Mouse (Mus musculus): ENCODE measurements at regions not wholly inside any gene's neighbourhood (a gene's known extent, or its start where the extent isn't known, plus 50 kb on each side); places are given as distances from the start of the nearest gene placed in this dataset.

DNA sequence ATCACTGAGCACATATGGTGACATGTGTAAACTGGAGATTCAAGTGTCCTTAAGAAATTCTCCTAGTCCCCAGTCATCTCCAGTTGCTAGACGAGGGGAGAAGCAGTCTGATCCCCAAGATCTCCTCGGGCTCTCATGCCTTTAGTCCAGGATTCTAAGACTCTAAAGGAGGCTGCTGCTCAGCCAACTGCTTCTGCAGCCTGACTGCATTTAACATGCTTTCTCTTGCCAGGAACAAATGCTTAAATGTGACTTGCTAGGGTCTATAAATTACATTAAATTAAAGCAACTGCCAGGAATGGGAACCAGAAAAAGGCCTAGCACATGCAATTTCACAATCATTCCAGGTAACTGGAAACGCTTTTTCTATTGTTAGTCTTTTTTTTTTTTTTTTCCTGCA lies 599.8 kb upstream of the Gcfc2 start:
- Histone ChIP-seq H3K36me3 (ENCODE audit: control insufficient read depth, insufficient read depth, low read length) (no peaks in the 10 kb centered on the region), H3K27ac (replicated peaks; ENCODE audit: low read depth, low read length) (no peak overlapping the region), H3K4me3 (replicated peaks; ENCODE audit: low read depth, low read length) (no peak overlapping the region), H3K4me1 (ENCODE audit: control insufficient read depth, insufficient read depth, low read length) (no peaks in the 10 kb centered on the region), H3K9ac (replicated peaks; ENCODE audit: low read length) (no peak overlapping the region), H3K27me3 (ENCODE audit: control insufficient read depth, insufficient read depth, low read length) (no peaks in the 10 kb centered on the region), H3K9me3 (ENCODE audit: control insufficient read depth, low read length) (no peaks in the 10 kb centered on the region), H3K4me2 (ENCODE audit: low read length) (no peak overlapping the region)
- ATAC-seq (ENCODE audit: low FRiP score, low TSS enrichment) (no peak), DNase-seq (no peak)
- WGBS: 83% methylated on average over 3 of the region's 3 CpGs

DNA sequence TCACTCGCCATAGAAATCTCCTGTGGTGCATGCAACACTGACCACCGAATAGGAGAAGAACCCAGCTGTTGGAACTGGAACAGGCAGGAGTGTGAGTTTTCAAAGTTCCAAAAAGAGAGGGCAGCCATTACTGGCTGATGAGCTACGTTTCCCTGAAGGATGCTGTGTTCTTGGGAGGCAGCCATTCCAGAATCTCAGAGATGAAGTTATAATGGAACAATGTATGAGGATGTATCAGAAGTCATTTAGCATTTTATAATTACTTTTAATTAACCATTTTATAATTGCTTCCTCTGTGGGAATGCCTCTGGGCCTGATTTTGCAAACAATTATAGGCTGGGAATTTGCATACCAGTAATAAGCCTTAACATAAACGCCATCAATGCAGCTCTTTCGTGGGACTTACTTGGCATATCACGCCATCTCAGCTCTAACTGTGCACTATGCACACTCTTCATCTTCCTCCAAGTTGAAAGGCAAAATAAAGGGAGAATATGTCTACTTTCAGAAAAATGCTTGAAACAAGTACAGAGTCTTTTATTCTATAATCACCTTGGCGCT lies 559.4 kb upstream of the Gcfc2 start:
- Histone ChIP-seq H3K4me3 (replicated peaks; ENCODE audit: low read depth, low read length) (no peak overlapping the region), H3K36me3 (ENCODE audit: control insufficient read depth, insufficient read depth, low read length) (no peaks in the 10 kb centered on the region), H3K9me3 (ENCODE audit: control insufficient read depth, low read length) (no peaks in the 10 kb centered on the region), H3K9ac (replicated peaks; ENCODE audit: low read length) (no peak overlapping the region), H3K4me1 (ENCODE audit: control insufficient read depth, insufficient read depth, low read length) (no peaks in the 10 kb centered on the region), H3K4me2 (ENCODE audit: low read length) (no peak overlapping the region), H3K27me3 (ENCODE audit: control insufficient read depth, insufficient read depth, low read length) (no peaks in the 10 kb centered on the region), H3K27ac (replicated peaks; ENCODE audit: low read depth, low read length) (no peak overlapping the region)
- DNase-seq: peak; percentile 3
- no peak for ATAC-seq (ENCODE audit: low FRiP score, low TSS enrichment)
- WGBS: 75% methylated on average over 7 of the region's 7 CpGs

DNA sequence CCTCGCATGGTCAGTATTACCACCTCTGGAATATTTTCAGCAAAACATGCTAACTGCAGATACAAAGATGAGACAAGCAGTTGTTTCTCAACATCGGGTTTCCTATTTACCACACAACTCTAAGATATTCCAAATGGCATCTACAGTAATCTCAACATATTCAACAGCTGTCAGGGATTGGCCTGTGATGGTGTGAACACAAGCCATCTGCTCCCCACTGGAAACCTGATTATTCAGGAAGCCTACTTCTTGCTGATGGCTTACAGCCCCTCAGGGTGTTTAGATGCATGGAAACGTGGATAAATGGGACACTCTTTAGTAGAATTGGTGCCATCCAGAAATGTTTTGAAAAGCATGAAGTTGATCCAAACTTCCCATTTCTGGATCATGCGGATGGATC lies 535.0 kb upstream of the Gcfc2 start:
- Histone ChIP-seq H3K36me3 (ENCODE audit: control insufficient read depth, insufficient read depth, low read length) (no peaks in the 10 kb centered on the region), H3K27ac (replicated peaks; ENCODE audit: low read depth, low read length) (no peak overlapping the region), H3K27me3 (ENCODE audit: control insufficient read depth, insufficient read depth, low read length) (no peaks in the 10 kb centered on the region), H3K9ac (replicated peaks; ENCODE audit: low read length) (no peak overlapping the region), H3K4me3 (replicated peaks; ENCODE audit: low read depth, low read length) (no peak overlapping the region), H3K4me1 (ENCODE audit: control insufficient read depth, insufficient read depth, low read length) (no peaks in the 10 kb centered on the region), H3K4me2 (ENCODE audit: low read length) (no peak overlapping the region), H3K9me3 (ENCODE audit: control insufficient read depth, low read length) (no peaks in the 10 kb centered on the region)
- 82% methylated on average over 4 of the region's 4 CpGs for WGBS
- no peak for DNase-seq
- ATAC-seq (ENCODE audit: low FRiP score, low TSS enrichment): no peak

GRCm38 (mm10) chr6:81403122-81403521 lies 520.3 kb upstream of the Gcfc2 start:
- no peak overlapping the region for H3K4me3 ChIP-seq (replicated peaks; ENCODE audit: low read depth, low read length)
- no peak overlapping the region for H3K9ac ChIP-seq (replicated peaks; ENCODE audit: low read length)
- H3K9me3 ChIP-seq (ENCODE audit: control insufficient read depth, low read length): no peaks in the 10 kb centered on the region
- H3K27me3 ChIP-seq (ENCODE audit: control insufficient read depth, insufficient read depth, low read length): no peaks in the 10 kb centered on the region
- ATAC-seq (ENCODE audit: low FRiP score, low TSS enrichment) (no peak), DNase-seq (peak; percentile 12)
- H3K4me1 ChIP-seq (ENCODE audit: control insufficient read depth, insufficient read depth, low read length): no peaks in the 10 kb centered on the region
- H3K4me2 ChIP-seq (ENCODE audit: low read length): no peak overlapping the region
- no peak overlapping the region for H3K27ac ChIP-seq (replicated peaks; ENCODE audit: low read depth, low read length)
- H3K36me3 ChIP-seq (ENCODE audit: control insufficient read depth, insufficient read depth, low read length): no peaks in the 10 kb centered on the region

DNA sequence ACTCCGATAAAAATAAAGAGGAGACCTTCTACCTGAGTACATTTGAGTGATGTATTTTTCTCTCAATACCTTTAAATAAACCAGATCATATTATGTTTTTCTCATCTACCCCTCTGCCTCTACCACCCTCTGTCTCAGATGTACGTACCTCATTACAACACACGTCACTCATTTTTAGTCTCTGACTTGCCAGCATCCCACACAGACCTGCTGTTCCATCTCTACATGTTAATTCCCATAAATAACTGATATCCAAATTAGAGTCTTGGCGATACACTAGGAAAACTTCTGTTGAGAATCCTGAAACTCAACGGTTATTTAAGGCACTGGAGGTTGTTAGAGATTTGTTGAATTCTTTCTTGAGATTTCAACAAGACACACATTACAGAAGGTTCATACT lies 509.9 kb upstream of the Gcfc2 start:
- WGBS: 93% methylated on average over 5 of the region's 5 CpGs
- no peak for ATAC-seq (ENCODE audit: low FRiP score, low TSS enrichment)
- Histone ChIP-seq H3K27me3 (ENCODE audit: control insufficient read depth, insufficient read depth, low read length) (no peaks in the 10 kb centered on the region), H3K4me2 (ENCODE audit: low read length) (no peak overlapping the region), H3K9ac (replicated peaks; ENCODE audit: low read length) (no peak overlapping the region), H3K36me3 (ENCODE audit: control insufficient read depth, insufficient read depth, low read length) (no peaks in the 10 kb centered on the region), H3K4me3 (replicated peaks; ENCODE audit: low read depth, low read length) (no peak overlapping the region), H3K4me1 (ENCODE audit: control insufficient read depth, insufficient read depth, low read length) (no peaks in the 10 kb centered on the region), H3K27ac (replicated peaks; ENCODE audit: low read depth, low read length) (no peak overlapping the region), H3K9me3 (ENCODE audit: control insufficient read depth, low read length) (no peaks in the 10 kb centered on the region)
- no peak for DNase-seq

- 92% methylated on average over 6 of the region's 6 CpGs for WGBS
- Histone ChIP-seq H3K27me3 (ENCODE audit: control insufficient read depth, insufficient read depth, low read length) (no peaks in the 10 kb centered on the region), H3K4me2 (ENCODE audit: low read length) (no peak overlapping the region), H3K9me3 (ENCODE audit: control insufficient read depth, low read length) (no peaks in the 10 kb centered on the region), H3K27ac (replicated peaks; ENCODE audit: low read depth, low read length) (no peak overlapping the region), H3K4me1 (ENCODE audit: control insufficient read depth, insufficient read depth, low read length) (no peaks in the 10 kb centered on the region), H3K9ac (replicated peaks; ENCODE audit: low read length) (no peak overlapping the region), H3K36me3 (ENCODE audit: control insufficient read depth, insufficient read depth, low read length) (no peaks in the 10 kb centered on the region), H3K4me3 (replicated peaks; ENCODE audit: low read depth, low read length) (no peak overlapping the region)
- no peak for DNase-seq
- ATAC-seq (ENCODE audit: low FRiP score, low TSS enrichment): no peak
These were observed 488.7 kb upstream of the Gcfc2 start for GRCm38 (mm10) chr6:81434745-81435144.

DNA sequence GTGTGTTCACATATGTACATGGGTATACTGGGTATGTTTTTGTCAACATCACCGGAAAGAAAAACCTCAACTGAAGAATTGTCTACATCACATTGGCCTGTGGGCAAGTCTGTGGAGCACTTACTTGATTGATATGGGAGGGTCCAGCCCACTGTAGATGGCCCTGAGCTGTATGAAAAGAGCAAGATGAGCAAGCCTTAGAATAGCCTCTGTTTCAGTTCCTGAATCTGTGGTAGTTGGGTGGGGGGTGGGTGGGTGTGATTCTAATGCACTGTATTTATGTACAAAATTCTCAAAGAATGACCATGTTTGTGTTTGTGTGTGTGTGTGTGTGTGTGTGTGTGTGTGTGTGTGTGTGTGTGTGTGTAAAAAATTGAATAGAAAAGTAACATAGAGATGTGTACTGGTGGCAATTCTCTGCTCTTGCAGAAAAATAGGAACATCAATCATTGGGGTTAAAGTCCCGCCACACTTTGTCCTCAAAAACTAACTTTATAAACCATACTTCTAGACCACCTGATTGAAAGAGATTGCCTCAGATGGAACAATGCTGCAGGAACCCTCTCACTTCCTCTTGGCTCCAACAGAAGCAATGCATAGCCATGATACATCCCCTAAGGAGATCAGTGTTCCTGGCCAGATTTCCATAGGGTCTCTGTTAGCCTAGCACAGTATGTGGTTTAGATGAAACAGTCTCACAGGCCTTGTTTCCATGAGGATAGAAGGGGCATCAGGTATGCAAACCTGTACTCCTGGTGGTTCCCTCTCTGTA lies 484.3 kb upstream of the Gcfc2 start:
- Histone ChIP-seq H3K4me2 (ENCODE audit: low read length) (no peak overlapping the region), H3K4me3 (replicated peaks; ENCODE audit: low read depth, low read length) (no peak overlapping the region), H3K9me3 (ENCODE audit: control insufficient read depth, low read length) (no peaks in the 10 kb centered on the region), H3K4me1 (ENCODE audit: control insufficient read depth, insufficient read depth, low read length) (no peaks in the 10 kb centered on the region), H3K27me3 (ENCODE audit: control insufficient read depth, insufficient read depth, low read length) (no peaks in the 10 kb centered on the region), H3K27ac (replicated peaks; ENCODE audit: low read depth, low read length) (no peak overlapping the region), H3K36me3 (ENCODE audit: control insufficient read depth, insufficient read depth, low read length) (no peaks in the 10 kb centered on the region), H3K9ac (replicated peaks; ENCODE audit: low read length) (no peak overlapping the region)
- 99% methylated on average over 2 of the region's 2 CpGs for WGBS
- ATAC-seq (ENCODE audit: low FRiP score, low TSS enrichment) (no peak), DNase-seq (no peak)

DNA sequence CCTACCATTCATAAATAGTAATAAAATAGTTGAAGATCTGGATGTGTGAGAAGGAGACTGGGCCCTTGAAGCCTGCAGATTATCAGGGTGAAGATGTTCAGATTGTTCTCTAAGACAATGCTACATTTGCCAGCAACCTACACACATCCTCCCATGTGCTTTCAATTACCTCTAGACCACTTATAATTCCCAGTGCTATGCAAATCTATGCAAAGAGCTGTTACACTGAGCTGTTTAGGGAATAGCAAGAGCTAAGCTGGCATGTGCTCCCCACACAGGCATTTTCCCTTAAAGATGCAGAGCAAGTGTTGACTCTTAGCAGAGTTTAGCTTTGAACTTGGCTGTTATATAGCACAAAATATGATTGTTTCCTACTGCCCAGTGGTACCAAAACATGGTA lies 482.1 kb upstream of the Gcfc2 start:
- Histone ChIP-seq H3K4me2 (ENCODE audit: low read length) (no peak overlapping the region), H3K27me3 (ENCODE audit: control insufficient read depth, insufficient read depth, low read length) (no peaks in the 10 kb centered on the region), H3K27ac (replicated peaks; ENCODE audit: low read depth, low read length) (no peak overlapping the region), H3K4me3 (replicated peaks; ENCODE audit: low read depth, low read length) (no peak overlapping the region), H3K9me3 (ENCODE audit: control insufficient read depth, low read length) (no peaks in the 10 kb centered on the region), H3K9ac (replicated peaks; ENCODE audit: low read length) (no peak overlapping the region), H3K4me1 (ENCODE audit: control insufficient read depth, insufficient read depth, low read length) (no peaks in the 10 kb centered on the region), H3K36me3 (ENCODE audit: control insufficient read depth, insufficient read depth, low read length) (no peaks in the 10 kb centered on the region)
- no peak for ATAC-seq (ENCODE audit: low FRiP score, low TSS enrichment)
- no peak for DNase-seq

DNA sequence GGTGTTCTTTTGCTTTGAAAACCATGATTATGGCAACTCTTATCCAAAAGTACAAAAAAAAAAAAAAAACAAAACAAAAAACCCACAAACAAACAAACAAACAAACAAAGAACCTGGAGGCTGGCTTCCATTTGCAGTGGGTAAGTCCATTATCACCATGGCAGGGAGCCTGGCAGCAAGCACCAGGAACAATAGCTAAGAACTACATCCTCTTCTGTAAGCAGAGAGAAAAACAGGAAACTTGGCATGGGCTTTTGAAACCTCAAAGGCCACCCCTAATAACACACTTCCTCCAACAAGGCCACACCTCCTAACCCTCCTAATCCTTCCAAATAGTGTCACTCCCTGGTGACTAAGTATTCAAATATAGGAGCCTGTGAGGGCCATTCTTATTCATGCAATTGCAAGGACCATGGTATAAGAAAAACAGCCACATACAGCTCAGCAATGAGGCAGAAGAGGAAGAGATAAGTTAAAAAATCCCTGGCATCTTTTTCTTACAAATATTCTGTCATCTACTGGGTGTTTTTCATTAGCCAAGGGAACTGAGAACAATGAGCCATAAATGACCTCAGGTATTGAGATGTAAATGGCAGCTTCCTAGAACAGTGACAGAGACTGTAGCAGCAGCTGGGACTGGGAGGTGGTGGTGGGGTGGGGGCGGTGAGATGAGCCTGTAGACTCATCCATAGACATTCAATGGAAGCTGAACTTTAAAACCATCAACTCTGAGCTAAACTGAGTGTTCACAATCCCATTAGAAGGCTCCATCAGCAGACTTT lies 477.3 kb upstream of the Gcfc2 start:
- Histone ChIP-seq H3K9me3 (ENCODE audit: control insufficient read depth, low read length) (no peaks in the 10 kb centered on the region), H3K4me1 (ENCODE audit: control insufficient read depth, insufficient read depth, low read length) (no peaks in the 10 kb centered on the region), H3K4me3 (replicated peaks; ENCODE audit: low read depth, low read length) (no peak overlapping the region), H3K4me2 (ENCODE audit: low read length) (no peak overlapping the region), H3K9ac (replicated peaks; ENCODE audit: low read length) (no peak overlapping the region), H3K36me3 (ENCODE audit: control insufficient read depth, insufficient read depth, low read length) (no peaks in the 10 kb centered on the region), H3K27me3 (ENCODE audit: control insufficient read depth, insufficient read depth, low read length) (no peaks in the 10 kb centered on the region), H3K27ac (replicated peaks; ENCODE audit: low read depth, low read length) (no peak overlapping the region)
- ATAC-seq (ENCODE audit: low FRiP score, low TSS enrichment) (no peak), DNase-seq (no peak)
- 77% methylated on average over 1 of the region's 1 CpGs for WGBS
